Mouse (Mus musculus) E14TG2a.4 (cell line): Measurements from ENCODE around the gene Gm47289.

Experiments
- CTCF ChIP-seq: conservative IDR thresholded peaks from 2 replicates; pipeline ENCODE4 v1.5.1; 2014; ENCODE audit warnings: low read length
- NANOG ChIP-seq: IDR thresholded peaks from 2 replicates; pipeline ENCODE4 v1.6.1; 2014; ENCODE audit warnings: borderline replicate concordance, low read length, mixed read lengths
- POU5F1 ChIP-seq: IDR thresholded peaks from 2 replicates; pipeline ENCODE4 v1.6.1; 2014; ENCODE audit warnings: low read length, borderline replicate concordance

DNA sequence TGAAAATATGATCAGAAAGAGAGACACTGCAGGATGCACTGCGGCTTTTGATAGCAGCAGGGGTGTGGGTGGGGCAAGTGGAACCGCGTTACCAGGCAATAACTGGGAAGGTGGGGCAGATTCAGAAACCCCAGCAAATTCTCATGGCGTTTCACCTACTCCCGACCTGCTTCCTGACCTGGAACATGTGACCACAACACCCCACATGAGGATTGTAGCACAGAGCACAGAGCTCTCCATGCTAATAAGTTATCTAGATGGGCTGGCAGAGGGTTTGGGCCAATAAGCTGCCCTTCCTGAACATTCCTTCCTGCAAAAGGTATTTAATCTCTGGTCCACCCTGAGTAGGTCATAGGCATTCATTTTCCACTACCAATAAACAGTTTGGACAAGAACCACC is 28.3 kb upstream of the Gm47289 start:
- TF ChIP-seq NANOG (no peak), CTCF (no peak), POU5F1 (no peak)
